Mouse (Mus musculus) ES-E14 (cell line): Measurements from ENCODE around the gene Srd5a1. TPM values are rescaled to one million over a fixed set of nuclear protein-coding genes. Genes with fewer than 3 reads are reported as not detected.

ENCODE experiments used
- DNase-seq: peaks from one replicate; pipeline ENCODE4 v3.0.0-alpha.2; 2013; ENCODE audit warnings: low read depth, low spot score
- H3K27ac ChIP-seq: 2 replicates; pipeline ENCODE4 v1.5.1; 2012; ENCODE audit warnings: low read depth, mild to moderate bottlenecking, low read length, moderate library complexity, mixed read lengths; ENCODE audit not compliant: poor library complexity, insufficient read depth, severe bottlenecking
- H3K36me3 ChIP-seq: 2 replicates; pipeline ENCODE4 v1.6.1; 2012; ENCODE audit warnings: mild to moderate bottlenecking, low read length, moderate library complexity, mixed read lengths; ENCODE audit not compliant: control insufficient read depth, poor library complexity, insufficient read depth, severe bottlenecking
- H3K4me1 ChIP-seq, 2 experiments: fragments of 150-350 bp in 1 of 2; sonication (generic) in 1 of 2; 2 replicates each; pipeline ENCODE4 v1.6.1; 2012; ENCODE audit warnings: low read length in 2 of 2, mild to moderate bottlenecking in 1 of 2, mixed read lengths in 1 of 2; ENCODE audit not compliant: control insufficient read depth in 2 of 2, insufficient read depth in 2 of 2, poor library complexity in 1 of 2
- H3K4me3 ChIP-seq, 2 experiments: fragments of 150-350 bp in 1 of 2; sonication (generic) in 1 of 2; 2 replicates each; pipeline ENCODE4 v1.5.1; 2012; ENCODE audit warnings: low read length in 2 of 2, low read depth in 1 of 2, mild to moderate bottlenecking in 1 of 2, mixed read lengths in 1 of 2; ENCODE audit not compliant: insufficient read depth in 1 of 2, poor library complexity in 1 of 2, severe bottlenecking in 1 of 2
- H3K9ac ChIP-seq: 2 replicates; pipeline ENCODE4 v1.6.1; 2012; ENCODE audit warnings: low read depth, mild to moderate bottlenecking, low read length, mixed read lengths; ENCODE audit not compliant: poor library complexity, insufficient read depth, severe bottlenecking
- H3K9me3 ChIP-seq: fragments of 150-350 bp; sonication (generic); 2 replicates; pipeline ENCODE4 v1.6.1; 2012; ENCODE audit warnings: low read depth, mild to moderate bottlenecking, low read length; ENCODE audit not compliant: control insufficient read depth, insufficient read depth
- CHD2 ChIP-seq: IDR thresholded peaks from 2 replicates; pipeline ENCODE4 v1.6.1; 2014; ENCODE audit warnings: mild to moderate bottlenecking, low read depth, low read length, inconsistent platforms
- HCFC1 ChIP-seq: IDR thresholded peaks from 2 replicates; pipeline ENCODE4 v1.6.1; 2012; ENCODE audit warnings: low read length, inconsistent platforms, borderline replicate concordance; ENCODE audit not compliant: insufficient read depth
- MAFK ChIP-seq: IDR thresholded peaks from 2 replicates; pipeline ENCODE4 v1.6.1; 2014; ENCODE audit warnings: mild to moderate bottlenecking, low read depth, low read length, inconsistent platforms; ENCODE audit not compliant: insufficient read depth
- ZC3H11A ChIP-seq: IDR thresholded peaks from 2 replicates; pipeline ENCODE4 v1.6.1; 2012; ENCODE audit warnings: low read depth, mild to moderate bottlenecking, inconsistent platforms, low read length, borderline replicate concordance
- ZNF384 ChIP-seq: IDR thresholded peaks from 2 replicates; pipeline ENCODE4 v1.6.1; 2012; ENCODE audit warnings: low read depth, low read length, inconsistent platforms
- in situ Hi-C, 2 experiments: fragments of 600-800 bp; cut with MboI; formaldehyde crosslinking; loops; one replicate each; pipeline ENCODE4 v1.15.1; 2025; ENCODE audit warnings: low sequenced_read_pairs in 2 of 2, inconsistent platforms in 1 of 2; ENCODE audit not compliant: unreplicated experiment in 2 of 2
- total RNA-seq: library from RNA; depleted of rRNA; stranded (reverse); fragments of 300-350 nt; gene quantifications from 2 replicates; pipeline ENCODE4 v1.2.3, GENCODE M21; 2012; rRNA removed

Gene Srd5a1
- total RNA-seq, 1 experiment, result 11.5 TPM

DNA sequence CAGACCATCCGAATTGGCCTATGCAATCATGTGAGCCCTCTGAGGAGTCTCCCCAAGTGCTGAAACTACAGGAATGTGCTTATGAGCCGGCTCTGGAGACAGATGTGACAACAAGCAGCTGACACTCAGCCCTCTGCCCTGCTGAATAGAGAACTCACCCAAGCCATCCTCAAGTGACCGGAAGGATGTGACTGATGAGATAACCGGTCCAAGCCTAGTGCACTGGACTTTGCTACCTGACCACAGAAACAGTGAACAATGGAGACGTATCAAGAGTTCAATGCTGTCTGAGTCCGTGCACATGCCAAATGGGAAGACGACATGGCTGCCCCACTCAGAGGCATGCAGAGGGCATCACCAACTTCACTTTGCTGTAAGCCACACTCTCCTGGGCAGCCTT is 82.7 kb downstream of the Srd5a1 start:
- H3K4me1 ChIP-seq, result peaks cover 6 to 11% of the 10 kb centered on the region in 2 experiments; a peak in 2 of 4 replicates
- in situ Hi-C loops, result no loop called here
- no peak for DNase-seq

DNA sequence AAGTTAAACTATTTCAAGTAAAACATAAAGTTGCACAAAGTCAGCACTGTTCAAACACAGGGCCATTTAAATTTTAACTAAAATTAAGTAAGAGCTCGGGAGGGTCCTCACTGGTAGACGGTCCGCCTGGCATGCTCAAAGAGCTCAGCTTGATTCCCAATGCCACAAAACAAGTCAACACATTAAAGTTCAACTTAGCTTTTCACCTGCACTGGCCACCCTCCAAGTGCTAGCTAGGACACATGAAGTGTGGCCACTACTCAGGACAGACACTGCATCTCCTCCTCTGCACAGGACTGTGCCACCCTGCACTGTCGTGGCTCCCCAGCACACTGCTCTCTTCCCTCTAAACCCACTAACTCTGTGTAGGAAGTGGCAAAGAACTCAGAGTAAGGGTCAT is 85.4 kb downstream of the Srd5a1 start:
- peaks cover 4 to 5% of the 10 kb centered on the region in 2 experiments; a peak in 1 of 4 replicates for H3K4me1 ChIP-seq
- TF ChIP-seq ZNF384, result no peak
- no peak for TF ChIP-seq HCFC1
- TF ChIP-seq MAFK, result no peak
- TF ChIP-seq ZC3H11A, result no peak
- no peak for TF ChIP-seq CHD2

More for the DNA sequence above, 82.7 kb downstream of the Srd5a1 start:
- H3K9ac ChIP-seq, result no peak overlapping the region
- H3K36me3 ChIP-seq, result peaks cover 5% of the 10 kb centered on the region; the same call in 1 of the 2 replicates
- no peaks in the 10 kb centered on the region for H3K9me3 ChIP-seq
- no peak overlapping the region for H3K4me3 ChIP-seq
- H3K27ac ChIP-seq, result no peak overlapping the region
- TF ChIP-seq HCFC1 (no peak), MAFK (no peak), ZNF384 (no peak), CHD2 (no peak), ZC3H11A (no peak)

DNA sequence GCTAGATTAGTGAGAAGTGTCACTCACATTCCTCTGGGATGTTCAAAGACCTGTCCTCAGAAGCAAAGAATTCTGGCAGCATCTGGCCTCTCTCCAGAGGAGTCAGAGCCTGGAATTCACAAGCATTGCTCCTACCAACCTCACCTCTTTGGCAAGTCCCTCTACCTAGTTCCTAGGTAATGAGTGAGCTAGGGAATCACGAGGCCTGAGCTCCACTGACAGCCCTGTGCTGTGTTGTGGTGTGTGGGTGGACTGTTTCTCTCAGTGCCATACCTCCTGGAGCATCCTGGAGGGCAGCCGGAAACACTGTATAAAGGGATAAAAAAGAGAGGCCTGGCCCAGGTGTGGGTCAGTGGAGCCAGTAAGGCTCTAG is 87.1 kb downstream of the Srd5a1 start:
- no peak overlapping the region for H3K27ac ChIP-seq
- no peak overlapping the region for H3K4me3 ChIP-seq
- H3K4me1 ChIP-seq, result peaks cover 4 to 7% of the 10 kb centered on the region in 2 experiments; a peak in 1 of 4 replicates
- TF ChIP-seq CHD2 (no peak), ZNF384 (no peak), HCFC1 (no peak), ZC3H11A (no peak)
- H3K9ac ChIP-seq, result no peak overlapping the region
- H3K9me3 ChIP-seq, result no peaks in the 10 kb centered on the region
- in situ Hi-C loops, result no loop called here
- no peaks in the 10 kb centered on the region; the same call in 1 of the 2 replicates for H3K36me3 ChIP-seq
- DNase-seq, result no peak

More for the DNA sequence above, 85.4 kb downstream of the Srd5a1 start:
- H3K9ac ChIP-seq, result no peak overlapping the region
- H3K36me3 ChIP-seq, result peaks cover 5% of the 10 kb centered on the region; the same call in 1 of the 2 replicates
- no peak overlapping the region for H3K4me3 ChIP-seq
- no peak overlapping the region for H3K27ac ChIP-seq
- no peaks in the 10 kb centered on the region for H3K9me3 ChIP-seq
- in situ Hi-C loops, result no loop called here
- no peak for DNase-seq

Other genes starting within 250 kb of the Srd5a1 start
- 220 TPM in 2 replicates for gene Nsun2, start 77.7 kb downstream of the Srd5a1 start, total RNA-seq
- 20.0 and 22.3 TPM in 2 replicates for gene Tent4a, start 76.8 kb downstream of the Srd5a1 start, total RNA-seq
- 0.21 and 0.76 TPM in 2 replicates for gene Ube2ql1, start 128.4 kb upstream of the Srd5a1 start, total RNA-seq
- 43.3 and 63.1 TPM in 2 replicates for gene Med10, start 191.0 kb upstream of the Srd5a1 start, total RNA-seq